Mouse (Mus musculus) leukemia stem cell, adult 10-12 weeks (primary cell): ENCODE measurements around the gene Prr27. TPM values are rescaled to one million over a fixed set of nuclear protein-coding genes. Genes with fewer than 3 reads are reported as not detected.

ENCODE experiments used
- polyA plus RNA-seq: library from polyadenylated mRNA; stranded (reverse); fragments of >175 nt; gene quantifications from 2 replicates; pipeline ENCODE4 v1.2.3, GENCODE M21; 2012; ENCODE audit warnings: low replicate concordance

Gene Prr27
- polyA plus RNA-seq: not detected in 2 replicates

DNA sequence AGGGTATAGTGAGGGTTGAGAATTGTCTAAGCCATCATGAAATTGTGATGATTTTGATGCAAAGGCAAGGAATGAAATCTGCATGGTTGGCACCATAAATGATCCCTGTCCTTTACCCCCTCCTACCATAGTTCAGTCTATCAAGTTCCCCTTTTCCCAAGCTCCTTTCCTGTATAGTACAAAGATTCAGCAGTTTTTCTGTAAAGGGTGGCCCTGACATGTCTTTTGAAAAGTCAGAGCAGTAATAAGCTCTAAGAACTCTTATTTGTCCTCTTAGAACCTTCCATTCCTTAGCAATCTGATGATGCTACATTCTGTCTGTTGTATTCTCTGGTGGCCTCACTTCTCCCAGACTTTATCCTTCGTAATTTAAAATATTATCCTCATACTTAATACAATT, at the start of gene Prr27:
Prr27 (plus strand) TSS at position 301 of the 400 bp plus-strand sequence.

DNA sequence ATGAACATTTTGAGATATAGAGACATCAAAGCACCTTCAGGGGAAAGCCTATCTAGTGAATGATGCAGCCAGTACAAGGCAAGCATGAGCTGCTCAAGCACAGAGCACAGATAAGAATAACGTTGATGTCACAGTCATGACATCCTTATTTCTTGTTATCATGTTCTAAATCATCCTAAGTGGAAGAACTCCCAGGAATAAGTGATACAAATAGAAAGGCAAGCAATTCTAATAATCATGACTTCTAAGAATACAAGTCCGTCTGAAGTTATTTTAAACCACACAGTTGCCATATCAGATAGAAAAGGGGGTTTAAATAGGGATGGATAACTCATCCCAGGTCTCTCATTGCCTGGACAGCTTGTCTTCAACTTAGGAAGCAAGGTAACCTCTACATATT, 17.7 kb upstream of the Prr27 start, which contains the start of gene Csn1s2b:
Csn1s2b (plus strand) TSS at position 301 of the 400 bp plus-strand sequence.

DNA sequence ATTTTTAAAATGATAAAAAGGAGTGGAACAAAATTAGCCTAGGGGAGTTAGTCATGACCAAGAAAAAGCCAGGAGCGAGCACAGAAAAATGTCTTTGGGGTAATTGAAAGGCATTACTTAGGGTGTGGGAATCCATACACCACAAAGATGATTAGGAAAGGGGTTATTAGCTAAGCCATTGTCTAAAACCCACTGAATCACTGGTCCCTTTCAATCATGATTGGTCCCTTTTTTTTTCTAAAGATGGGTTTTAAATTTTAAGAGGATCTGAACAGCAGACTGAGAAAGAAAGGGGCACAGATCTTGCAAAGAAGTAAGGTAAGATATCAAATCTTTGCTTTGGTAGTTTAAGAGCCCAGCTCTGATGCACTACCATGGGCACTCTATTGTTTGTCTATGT, 59.2 kb downstream of the Prr27 start, which contains the start of gene Odam:
Odam (plus strand) TSS at position 301 of the 400 bp plus-strand sequence.

Other genes with a start within 250 kb of the Prr27 start
- not detected in 2 replicates for gene Sult1e1, start 234.1 kb upstream of the Prr27 start, polyA plus RNA-seq
- gene Csn1s1, start 159.5 kb upstream of the Prr27 start, polyA plus RNA-seq: not detected in 2 replicates
- gene Csn2, start 126.1 kb upstream of the Prr27 start, polyA plus RNA-seq: not detected in 2 replicates
- gene Csn1s2a, start 51.1 kb upstream of the Prr27 start, polyA plus RNA-seq: not detected in 2 replicates
- not detected in 2 replicates for gene Csn1s2b, start 17.6 kb upstream of the Prr27 start, polyA plus RNA-seq
- gene Odam, start 59.3 kb downstream of the Prr27 start, polyA plus RNA-seq: not detected in 2 replicates
- gene Csn3, start 99.9 kb downstream of the Prr27 start, polyA plus RNA-seq: not detected in 2 replicates
- not detected in 2 replicates for gene 2310003L06Rik, start 143.8 kb downstream of the Prr27 start, polyA plus RNA-seq
- not detected in 2 replicates for gene Gm28434, start 143.8 kb downstream of the Prr27 start, polyA plus RNA-seq
- not detected in 2 replicates for gene Cabs1, start 153.8 kb downstream of the Prr27 start, polyA plus RNA-seq
- gene Smr3a, start 176.9 kb downstream of the Prr27 start, polyA plus RNA-seq: not detected in 2 replicates